Mouse (Mus musculus) liver, embryonic 13.5 days (tissue): ENCODE measurements at regions not wholly inside any gene's neighbourhood (a gene's known extent, or its start where the extent isn't known, plus 50 kb on each side); places are given as distances from the start of the nearest gene placed in this dataset.
"Not testable (repeated sequence)": the region's sequence is repeated elsewhere in the genome, so short reads cannot be mapped to it uniquely, and the experiment has no call there.

Source experiments
- ATAC-seq: fragments of 200-750 bp; cut with Nextera tagmentation; 2 replicates; pipeline ENCODE4 v1.8.0; 2017; ENCODE audit warnings: low read depth, mild to moderate bottlenecking, moderate number of reproducible peaks, moderate library complexity
- DNase-seq: peaks from one replicate; pipeline ENCODE4 v3.0.0; 2022
- H3K27ac ChIP-seq: fragments of 300-500 bp; sonication (generic); 2 replicates; pipeline ENCODE4 v1.5.1; 2015; ENCODE audit warnings: moderate library complexity, mild to moderate bottlenecking, inconsistent platforms
- H3K27me3 ChIP-seq: fragments of 300-500 bp; sonication (generic); 2 replicates; pipeline ENCODE4 v1.6.1; 2015; ENCODE audit warnings: mild to moderate bottlenecking, inconsistent platforms
- H3K36me3 ChIP-seq: fragments of 300-500 bp; sonication (generic); 2 replicates; pipeline ENCODE4 v1.6.1; 2015; ENCODE audit warnings: mild to moderate bottlenecking, inconsistent platforms
- H3K4me1 ChIP-seq: fragments of 300-500 bp; sonication (generic); replicated peaks from 2 replicates; pipeline ENCODE4 v1.6.1; 2015; ENCODE audit warnings: inconsistent platforms
- H3K4me2 ChIP-seq: fragments of 300-500 bp; sonication (generic); 2 replicates; pipeline ENCODE4 v1.6.1; 2015; ENCODE audit warnings: inconsistent platforms, mild to moderate bottlenecking, moderate library complexity
- H3K4me3 ChIP-seq: fragments of 300-500 bp; sonication (generic); replicated peaks from 2 replicates; pipeline ENCODE4 v1.5.1; 2015; ENCODE audit warnings: mild to moderate bottlenecking, inconsistent platforms
- H3K9ac ChIP-seq: fragments of 300-500 bp; sonication (generic); 2 replicates; pipeline ENCODE4 v1.6.1; 2015; ENCODE audit warnings: mild to moderate bottlenecking, inconsistent platforms
- H3K9me3 ChIP-seq: fragments of 300-500 bp; sonication (generic); replicated peaks from 2 replicates; pipeline ENCODE4 v1.6.1; 2016; ENCODE audit warnings: inconsistent platforms
- WGBS: fragments of 180-500 bp; shearing (Covaris S2); methylation state at CpG from one replicate; pipeline ENCODE4 v1.1.7; 2015; ENCODE audit not compliant: insufficient replicate concordance; 5-methylcytosine and 5-hydroxymethylcytosine counted together

DNA sequence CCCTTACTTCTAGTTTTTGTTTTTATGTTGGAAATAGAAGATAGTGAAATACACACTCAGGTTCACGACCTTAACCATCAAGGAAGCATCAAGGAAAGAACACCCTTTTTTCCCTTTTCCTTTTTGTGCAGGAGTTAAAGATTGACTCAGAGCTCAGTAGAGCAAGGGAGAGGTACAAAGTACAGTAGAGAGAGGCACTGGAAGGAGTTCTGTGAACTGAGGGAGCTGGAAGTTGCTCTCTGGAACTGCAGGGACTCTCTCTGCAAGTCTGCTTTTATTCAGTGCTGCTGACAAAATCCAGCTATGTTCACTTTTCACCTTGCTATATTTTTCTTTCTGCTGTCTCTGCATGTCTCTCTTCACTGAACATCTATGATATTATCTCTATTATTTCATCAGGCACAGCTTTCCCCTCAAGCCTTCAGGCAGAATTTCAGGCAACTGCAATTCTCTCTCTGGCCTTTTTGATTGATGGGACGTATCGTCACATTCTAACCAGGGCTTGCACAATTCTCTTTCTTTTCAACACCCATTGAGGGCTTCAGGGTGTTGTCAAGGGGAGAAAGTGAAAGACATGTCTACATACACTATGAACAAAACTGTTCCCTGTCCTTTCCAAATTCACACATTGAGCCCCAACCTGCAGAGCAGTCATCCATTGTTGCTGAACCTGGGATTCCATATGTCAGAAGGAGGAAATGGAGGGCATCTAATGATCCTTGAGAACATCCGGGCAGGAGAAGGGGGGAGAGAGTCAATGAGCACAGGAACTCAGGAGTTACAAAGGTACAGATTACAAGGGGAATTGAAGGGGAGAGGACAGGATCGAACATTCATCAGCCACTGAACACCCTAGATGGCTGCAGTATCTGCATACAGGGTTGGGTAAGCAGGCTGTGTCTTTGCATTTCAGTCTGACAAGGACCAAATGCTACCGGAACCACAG, 228.9 kb downstream of the Kif20b start:
- Histone ChIP-seq H3K4me2 (0 out of 2 replicates have a peak overlapping the region, but pooled peaks have one; percentile 0), H3K4me3 (no peak overlapping the region), H3K4me1 (peaks cover 27% of the 10 kb centered on the region), H3K36me3 (no peaks in the 10 kb centered on the region), H3K27ac (0 out of 2 replicates have a peak overlapping the region, but pooled peaks have one; percentile 30), H3K9ac (no peak overlapping the region), H3K27me3 (no peaks in the 10 kb centered on the region), H3K9me3 (no peaks in the 10 kb centered on the region)
- DNase-seq (no peak), ATAC-seq (no peak)
- 30% methylated on average over 6 of the region's 6 CpGs for WGBS

DNA sequence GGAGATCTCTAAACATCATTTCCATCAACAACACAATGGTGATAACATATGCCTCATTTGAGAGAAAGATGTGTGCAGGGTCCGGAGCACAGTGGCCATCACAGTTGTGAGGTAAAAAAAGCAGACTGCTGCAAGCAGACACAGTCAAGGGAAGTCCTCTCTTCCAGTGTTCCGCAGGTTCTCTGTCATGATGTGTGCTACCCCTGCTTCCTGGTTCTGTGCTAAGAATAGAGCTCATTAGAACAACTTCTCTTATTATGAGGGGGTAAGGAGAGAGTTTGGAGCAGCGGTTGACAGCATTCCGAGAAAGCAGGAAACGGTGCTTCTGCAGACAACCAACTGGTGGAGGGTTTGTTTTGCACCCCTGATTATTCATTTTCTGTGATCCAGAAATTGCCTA, 229.7 kb downstream of the Kif20b start:
- H3K27ac ChIP-seq: peak overlapping the region; percentile 30; the same call in 1 of the 2 replicates
- H3K4me3 ChIP-seq: no peak overlapping the region
- no peaks in the 10 kb centered on the region for H3K27me3 ChIP-seq
- H3K9ac ChIP-seq: no peak overlapping the region
- H3K4me1 ChIP-seq: peaks cover 27% of the 10 kb centered on the region
- ATAC-seq (peak; percentile 59), DNase-seq (no peak)
- H3K4me2 ChIP-seq: 0 out of 2 replicates have a peak overlapping the region, but pooled peaks have one; percentile 0
- 14% methylated on average over 5 of the region's 5 CpGs for WGBS
- no peaks in the 10 kb centered on the region for H3K36me3 ChIP-seq
- no peaks in the 10 kb centered on the region for H3K9me3 ChIP-seq

DNA sequence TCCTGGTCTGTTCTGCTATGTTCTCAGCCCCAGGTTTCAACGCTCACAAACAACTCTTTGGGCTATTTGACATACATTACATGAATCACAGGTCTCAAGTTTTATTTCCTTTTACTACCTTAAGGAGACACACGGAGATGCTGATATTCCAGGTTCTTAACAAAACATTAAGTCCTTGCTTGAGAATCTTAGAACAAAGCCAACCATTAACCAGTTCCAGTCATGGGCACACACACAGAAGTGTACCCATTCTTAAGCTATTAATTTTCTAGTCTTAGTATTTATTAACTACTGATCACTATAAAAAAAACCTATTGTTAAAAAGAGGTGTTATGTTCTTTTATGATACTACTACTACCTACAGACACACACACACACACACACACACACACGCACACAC, 235.7 kb downstream of the Kif20b start:
- no peaks in the 10 kb centered on the region for H3K9me3 ChIP-seq
- no peaks in the 10 kb centered on the region for H3K27me3 ChIP-seq
- H3K4me3 ChIP-seq: no peak overlapping the region
- DNase-seq (no peak), ATAC-seq (no peak)
- H3K4me2 ChIP-seq: no peak overlapping the region
- H3K27ac ChIP-seq: no peak overlapping the region
- WGBS: 68% methylated on average over 3 of the region's 3 CpGs
- H3K36me3 ChIP-seq: no peaks in the 10 kb centered on the region
- H3K9ac ChIP-seq: no peak overlapping the region
- peaks cover 3% of the 10 kb centered on the region; the same call in 1 of the 2 replicates for H3K4me1 ChIP-seq

DNA sequence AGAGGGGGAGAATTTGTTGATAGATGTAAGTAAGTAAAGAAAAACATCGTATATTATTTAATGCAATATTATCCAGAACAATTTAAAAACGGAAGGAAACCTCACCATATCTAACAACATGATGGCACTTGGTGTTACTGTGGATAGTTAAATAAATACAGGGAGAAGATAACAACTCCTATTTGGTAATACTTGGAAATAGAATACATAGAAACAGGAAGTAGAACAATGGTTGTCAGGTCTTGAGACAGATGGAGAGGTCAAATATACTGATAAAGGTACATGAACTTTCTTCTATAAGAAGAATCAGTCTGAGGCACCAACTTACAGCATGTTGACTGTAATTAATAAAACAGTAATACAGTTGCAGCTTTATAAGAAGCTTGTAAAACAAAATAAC, 242.6 kb downstream of the Kif20b start:
- DNase-seq (no peak), ATAC-seq (peak; percentile 65)
- Histone ChIP-seq H3K9ac (no peak overlapping the region), H3K36me3 (no peaks in the 10 kb centered on the region), H3K27me3 (no peaks in the 10 kb centered on the region), H3K9me3 (no peaks in the 10 kb centered on the region), H3K27ac (no peak overlapping the region), H3K4me3 (no peak overlapping the region), H3K4me2 (no peak overlapping the region), H3K4me1 (peaks cover 6% of the 10 kb centered on the region)
- 26% methylated on average over 2 of the region's 2 CpGs for WGBS

DNA sequence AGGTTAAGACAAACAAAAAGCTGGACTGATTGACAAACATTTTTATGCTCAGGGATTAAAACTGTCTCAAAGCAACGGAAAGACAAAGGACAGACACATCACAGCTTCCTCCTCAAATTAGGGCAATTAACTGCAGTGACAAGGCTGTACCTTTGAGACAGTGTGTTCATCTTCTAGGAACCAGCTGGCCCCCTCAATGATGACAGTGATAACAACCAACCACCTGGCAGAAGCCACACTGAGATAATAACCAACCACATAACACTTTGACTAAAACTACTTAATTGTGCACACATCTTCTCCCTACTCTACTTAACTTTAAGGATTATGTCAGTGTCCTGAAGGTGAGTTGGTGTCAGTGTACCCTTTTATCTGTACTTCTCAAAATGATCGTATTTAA, 248.4 kb downstream of the Kif20b start:
- Histone ChIP-seq H3K4me2 (0 out of 2 replicates have a peak overlapping the region, but pooled peaks have one; percentile 17), H3K9me3 (no peaks in the 10 kb centered on the region), H3K36me3 (no peaks in the 10 kb centered on the region), H3K4me3 (no peak overlapping the region), H3K4me1 (peaks cover 14% of the 10 kb centered on the region), H3K9ac (no peak overlapping the region), H3K27ac (no peak overlapping the region), H3K27me3 (no peaks in the 10 kb centered on the region)
- 34% methylated on average over 2 of the region's 2 CpGs for WGBS
- peak; percentile 39 for DNase-seq
- peak; percentile 93 for ATAC-seq

DNA sequence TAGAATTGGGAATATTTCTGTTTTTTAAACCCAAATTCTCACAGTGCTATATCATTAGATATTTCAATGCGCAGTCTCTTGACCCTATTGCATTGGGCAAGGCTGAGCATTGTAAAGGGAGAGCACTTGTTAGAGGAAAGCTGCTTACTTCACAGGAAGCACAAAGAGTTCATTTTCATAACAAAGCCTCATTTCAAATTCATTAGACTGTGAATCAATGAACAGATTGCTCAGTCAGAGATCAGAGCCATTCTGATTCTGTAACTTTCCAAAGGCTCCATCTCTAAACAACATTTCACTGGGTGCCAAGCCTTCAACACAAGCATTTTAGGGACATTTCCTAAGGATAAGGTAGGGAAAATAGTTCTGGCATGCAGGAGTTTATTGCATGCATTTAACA, 257.9 kb downstream of the Kif20b start:
- H3K36me3 ChIP-seq: no peaks in the 10 kb centered on the region
- ATAC-seq: no peak
- H3K9me3 ChIP-seq: no peaks in the 10 kb centered on the region
- no peak for DNase-seq
- H3K27ac ChIP-seq: no peak overlapping the region
- no peak overlapping the region for H3K9ac ChIP-seq
- no peak overlapping the region for H3K4me3 ChIP-seq
- H3K4me1 ChIP-seq: no peaks in the 10 kb centered on the region
- H3K4me2 ChIP-seq: no peak overlapping the region
- WGBS: 85% methylated on average over 1 of the region's 1 CpGs
- H3K27me3 ChIP-seq: no peaks in the 10 kb centered on the region

DNA sequence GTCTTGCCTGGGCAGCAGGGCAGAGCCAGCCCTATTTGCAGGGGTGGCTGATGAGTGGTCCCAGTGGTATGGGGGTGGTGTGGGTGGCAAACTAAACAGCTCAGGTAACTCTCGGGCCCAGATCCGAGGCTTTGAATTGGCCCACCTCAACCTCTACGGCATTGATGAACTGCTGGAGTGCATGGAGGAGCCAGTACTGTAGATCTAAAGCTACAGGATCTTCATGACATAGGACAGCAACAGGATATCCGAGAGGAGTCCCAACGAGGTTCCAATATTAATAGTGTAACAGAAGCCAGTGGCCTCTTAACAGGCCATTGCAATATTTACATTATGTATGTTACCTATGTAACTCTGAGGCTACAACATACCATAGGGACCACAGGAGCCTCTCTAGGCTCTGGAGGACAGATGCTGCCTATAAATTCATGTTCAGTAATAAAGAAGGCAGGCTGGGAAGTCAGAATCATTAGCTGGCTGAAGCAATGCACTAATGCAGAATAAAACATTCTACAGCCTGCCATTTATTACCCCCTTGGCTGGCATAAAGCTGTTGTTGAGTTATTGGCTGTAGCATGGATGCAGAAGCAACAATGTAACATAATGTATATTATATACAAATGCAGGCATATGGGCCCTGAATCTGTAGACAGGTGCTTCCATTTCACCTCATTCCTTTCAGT, 283.5 kb downstream of the Kif20b start:
- WGBS: 70% methylated on average over 5 of the region's 5 CpGs
- Histone ChIP-seq H3K27me3 (no peaks in the 10 kb centered on the region), H3K4me1 (no peaks in the 10 kb centered on the region), H3K9me3 (no peaks in the 10 kb centered on the region), H3K4me3 (no peak overlapping the region), H3K4me2 (no peak overlapping the region), H3K36me3 (no peaks in the 10 kb centered on the region), H3K27ac (no peak overlapping the region), H3K9ac (no peak overlapping the region)
- ATAC-seq (no peak), DNase-seq (no peak)

DNA sequence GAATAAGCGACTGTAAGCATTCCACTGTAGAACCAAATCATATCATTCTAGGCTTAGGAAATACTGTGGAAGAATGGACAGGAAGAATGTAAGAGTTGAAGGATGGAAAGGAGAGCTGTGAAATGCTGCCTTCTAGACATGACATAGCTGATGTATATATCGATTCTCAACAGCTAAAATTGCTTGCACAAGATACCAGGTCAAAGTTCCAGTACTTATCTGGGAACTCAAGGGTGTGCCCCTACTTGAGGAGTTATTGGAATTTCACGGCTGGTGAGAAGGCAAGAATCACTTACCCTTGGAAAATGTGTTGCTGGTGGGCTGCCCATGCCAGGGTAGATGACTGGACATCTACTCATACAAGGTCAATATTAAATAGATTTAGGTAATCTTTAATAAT, 322.0 kb downstream of the Kif20b start:
- H3K9me3 ChIP-seq: no peaks in the 10 kb centered on the region
- no peak overlapping the region for H3K9ac ChIP-seq
- no peak overlapping the region for H3K4me2 ChIP-seq
- H3K27ac ChIP-seq: no peak overlapping the region
- DNase-seq: no peak
- 55% methylated on average over 3 of the region's 3 CpGs for WGBS
- no peaks in the 10 kb centered on the region for H3K36me3 ChIP-seq
- no peak overlapping the region for H3K4me3 ChIP-seq
- H3K4me1 ChIP-seq: no peaks in the 10 kb centered on the region
- ATAC-seq: no peak
- H3K27me3 ChIP-seq: no peaks in the 10 kb centered on the region

DNA sequence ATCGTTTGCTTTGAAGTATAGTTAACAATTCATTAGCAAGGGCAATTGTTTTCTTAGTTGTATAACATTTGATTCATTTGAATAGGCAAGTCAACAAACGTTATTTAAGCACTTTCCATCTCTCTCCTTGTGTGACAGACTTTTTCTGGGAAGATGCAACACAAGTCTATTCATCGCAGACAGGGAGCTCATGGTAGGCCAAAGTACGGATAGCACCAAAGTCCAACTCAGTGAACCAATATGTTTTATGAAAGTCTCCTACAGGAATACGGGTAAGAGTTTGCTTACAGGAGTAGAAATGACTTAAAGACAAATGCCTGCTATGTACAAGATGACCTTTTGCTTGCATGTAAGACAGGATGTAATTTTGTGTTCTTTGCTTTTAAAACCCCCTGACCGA, 325.4 kb downstream of the Kif20b start:
- Histone ChIP-seq H3K4me2 (no peak overlapping the region), H3K4me1 (no peaks in the 10 kb centered on the region), H3K9ac (no peak overlapping the region), H3K27ac (no peak overlapping the region), H3K36me3 (no peaks in the 10 kb centered on the region), H3K4me3 (no peak overlapping the region), H3K27me3 (no peaks in the 10 kb centered on the region), H3K9me3 (no peaks in the 10 kb centered on the region)
- 71% methylated on average over 6 of the region's 6 CpGs for WGBS
- DNase-seq (no peak), ATAC-seq (no peak)

DNA sequence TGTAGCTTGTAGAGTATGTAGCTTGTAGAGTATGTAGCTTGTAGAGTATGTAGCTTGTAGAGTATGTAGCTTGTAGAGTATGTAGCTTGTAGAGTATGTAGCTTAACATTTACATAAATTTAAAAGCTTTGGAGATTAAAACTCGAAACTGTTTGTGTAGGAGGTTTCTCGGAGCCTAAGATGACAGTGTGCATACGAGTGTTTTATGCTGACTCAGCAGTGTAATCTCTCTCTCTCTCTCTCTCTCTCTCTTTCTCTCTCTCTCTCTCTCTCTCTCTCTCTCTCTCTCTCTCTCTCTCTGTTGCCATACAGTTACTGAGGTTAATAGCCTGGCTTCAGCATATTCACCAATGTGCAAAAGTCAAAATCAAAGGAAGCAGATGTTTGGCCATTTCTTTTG, 336.5 kb downstream of the Kif20b start:
- 62% methylated on average over 3 of the region's 3 CpGs for WGBS
- not testable (repeated sequence) for H3K27ac ChIP-seq, DNase-seq, H3K27me3 ChIP-seq, H3K4me1 ChIP-seq, H3K9me3 ChIP-seq, H3K9ac ChIP-seq, ATAC-seq, H3K36me3 ChIP-seq, H3K4me3 ChIP-seq, H3K4me2 ChIP-seq

DNA sequence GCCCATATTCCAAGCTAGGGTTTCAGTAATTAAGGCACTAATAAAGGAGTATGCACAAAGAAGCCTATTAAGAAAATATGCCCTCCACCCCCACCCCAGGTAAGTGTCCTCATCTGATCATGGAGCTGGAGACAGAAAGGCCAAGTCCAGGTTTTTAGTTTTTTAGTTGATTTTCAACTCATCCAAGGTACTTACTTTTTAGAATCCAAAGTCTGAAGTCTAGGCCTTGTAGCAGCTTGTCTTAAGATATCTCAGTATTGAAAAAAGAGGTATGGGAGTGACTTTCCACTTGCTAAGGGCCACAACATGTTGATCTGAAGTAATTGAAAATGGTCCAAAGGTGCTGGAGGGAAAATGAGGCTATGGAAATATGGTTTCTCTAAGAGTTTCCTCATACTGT, 340.9 kb downstream of the Kif20b start:
- ATAC-seq (no peak), DNase-seq (no peak)
- no peaks in the 10 kb centered on the region for H3K36me3 ChIP-seq
- no peak overlapping the region for H3K4me2 ChIP-seq
- H3K9me3 ChIP-seq: no peaks in the 10 kb centered on the region
- H3K27ac ChIP-seq: no peak overlapping the region
- H3K4me1 ChIP-seq: no peaks in the 10 kb centered on the region
- H3K4me3 ChIP-seq: no peak overlapping the region
- H3K27me3 ChIP-seq: no peaks in the 10 kb centered on the region
- H3K9ac ChIP-seq: no peak overlapping the region
